Mouse (Mus musculus): ENCODE measurements around the gene 1700016C15Rik. TPM values are rescaled to one million over a fixed set of nuclear protein-coding genes. Genes with fewer than 3 reads are reported as not detected.

The 1700016C15Rik gene
- polyA plus RNA-seq, 1 experiment from 2014 or later = not detected

Other genes starting within 250 kb of the 1700016C15Rik start
- 38.2 and 43.7 TPM in 2 replicates for gene Adss, start 66.7 kb downstream of the 1700016C15Rik start, polyA plus RNA-seq (2014; fragmentation: Nextera tagmentation; extraction: Ambion mirVana)

Data from liver, embryonic 11.5 days (tissue).